In the genomic region with DNA sequence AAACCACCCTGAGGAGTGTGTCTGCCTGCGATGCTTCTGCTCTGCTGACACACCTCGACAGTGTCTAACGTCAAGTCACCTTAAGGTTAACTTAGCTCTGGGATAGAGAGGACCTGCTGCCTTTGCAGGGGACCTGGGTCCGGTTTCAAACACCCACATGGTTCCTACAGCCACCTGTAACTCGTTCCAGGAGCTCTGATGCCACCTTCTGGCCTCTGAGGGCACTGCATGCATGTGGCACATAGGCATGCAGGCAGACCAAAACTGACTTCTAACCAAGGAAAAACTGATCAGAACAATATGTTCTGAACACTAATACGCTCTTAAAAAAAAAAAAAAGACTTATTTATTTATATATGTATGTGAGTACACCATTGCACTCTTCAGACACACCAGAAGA, we compare ENCODE assay signal across 10 mouse cellular contexts. TPM values are rescaled to one million over a fixed set of nuclear protein-coding genes. Genes with fewer than 3 reads are reported as not detected.
DNase-seq lines count a peak whose midpoint lies in the region; ATAC-seq and TF ChIP-seq lines count a peak whose summit lies in the region.
"Had no signal": no experiment of that assay in that cellular context is flagged by ENCODE, and none has a peak within 500 bp of the region (broad histone marks: within the 10 kb centered on the region; RNA-seq: fewer than 3 reads in every experiment).

No protein-coding gene starts in this region.

- intact Hi-C loops in heart, adult 2 months (cut with DNase I), result loop anchor here (10.0 kb wide), 2 partner anchors 272 to 358 kb away; a partner anchor contains a TSS

- WGBS in heart, adult 2 months, result 94% methylated on average over 6 of the region's 6 CpGs
- 92% methylated on average over 6 of the region's 6 CpGs for WGBS in forebrain, embryonic 10.5 days

- no peaks in the 10 kb centered on the region for H3K4me1 ChIP-seq in heart, adult 2 months (ENCODE audit: control insufficient read depth, insufficient read depth, low read length)
- H3K4me1 ChIP-seq in forebrain, embryonic 10.5 days, result no peaks in the 10 kb centered on the region; the same call in 1 of the 2 replicates

- no peak overlapping the region for H3K4me3 ChIP-seq in heart, adult 2 months
- H3K4me3 ChIP-seq in forebrain, embryonic 10.5 days, result no peak overlapping the region

- H3K27me3 ChIP-seq in heart, adult 2 months (ENCODE audit: control insufficient read depth, insufficient read depth, low read length), result no peaks in the 10 kb centered on the region; the same call in 1 of the 2 replicates
- H3K27me3 ChIP-seq in forebrain, embryonic 10.5 days (ENCODE audit: poor library complexity, severe bottlenecking), result no peaks in the 10 kb centered on the region

- H3K79me2 ChIP-seq in heart, adult 2 months (replicated peaks; ENCODE audit: control insufficient read depth, insufficient read depth, low read length), result peaks cover 2% of the 10 kb centered on the region

- TF ChIP-seq EP300 in heart, adult 2 months (IDR thresholded peaks at IDR 0.05; ENCODE audit: insufficient read depth, low read depth, low read length), result no peak

- no peak overlapping the region for H3K9ac ChIP-seq in heart, adult 2 months (ENCODE audit: low read depth, low read length)

- no peak for DNase-seq in heart, adult 2 months
- no peak for DNase-seq in heart, adult 9 months (ENCODE audit: low spot score in 2 of 2)
- DNase-seq in right cerebral cortex, postnatal 4 days, result peak; percentile 17
- DNase-seq in right cerebral cortex, postnatal 36 days (ENCODE audit: low spot score in 2 of 2), result no peak
- peak; percentile 40 to 43 for DNase-seq in thymus, postnatal 36 days
- DNase-seq in forebrain, embryonic 10.5 days (ENCODE audit: extremely low spot score, low spot score), result no peak
- DNase-seq in frontal cortex, postnatal 10 days (ENCODE audit: low spot score in 2 of 2), result no peak

- TF ChIP-seq CTCF in heart, adult 2 months (IDR thresholded peaks at IDR 0.05), result peak; percentile 57

- no peaks in the 10 kb centered on the region for H3K36me3 ChIP-seq in heart, adult 2 months (ENCODE audit: control insufficient read depth, insufficient read depth, low read length)
- H3K36me3 ChIP-seq in forebrain, embryonic 10.5 days (replicated peaks), result peaks cover 60% of the 10 kb centered on the region

- peaks cover 9% of the 10 kb centered on the region for H3K9me3 ChIP-seq in forebrain, embryonic 10.5 days

- TF ChIP-seq POLR2A in heart, adult 2 months (IDR thresholded peaks at IDR 0.05; ENCODE audit: insufficient read depth, low read depth, low read length), result no peak

- H3K27ac ChIP-seq in heart, adult 2 months, result no peak overlapping the region
- no peak overlapping the region for H3K27ac ChIP-seq in forebrain, embryonic 10.5 days

- ATAC-seq in inflammation-experienced regulatory T-cells, adult 6 months, result peak; percentile 36

RNA-seq across cellular contexts. Expression of a gene that starts 7.5 kb away (rescaled TPM):
- 100 to 1,000 TPM in 1 of 2 experiments, 10 to 100 TPM in 1; 80.3 to 100 TPM for total RNA-seq in heart, adult 2 months (2021)
- polyA plus RNA-seq in heart, adult 2 months (2012; rRNA removed), result 168 and 181 TPM in 2 replicates
- 10 to 100 TPM in 1 of 3 experiments, 1 to 10 TPM in 2; 5.6 to 12.7 (median 8.7) TPM for polyA plus RNA-seq in inflammation-experienced regulatory T-cells, adult 6 months (2017; shearing (Covaris generic))
- 41.5 and 43.0 TPM in 2 replicates for polyA plus RNA-seq in forebrain, embryonic 10.5 days (2016; fragmentation: Nextera tagmentation; extraction: Ambion mirVana)

RNA-seq across cellular contexts. Expression of a gene that starts 29.4 kb away (rescaled TPM):
- not detected for total RNA-seq in heart, adult 2 months (2021)
- polyA plus RNA-seq in heart, adult 2 months (2012; rRNA removed), result not detected in 2 replicates
- not detected for polyA plus RNA-seq in inflammation-experienced regulatory T-cells, adult 6 months (2017; shearing (Covaris generic))
- not detected in 2 replicates for polyA plus RNA-seq in forebrain, embryonic 10.5 days (2016; fragmentation: Nextera tagmentation; extraction: Ambion mirVana)
- total RNA-seq: left cerebral cortex, adult 18-20 months had no signal
- polyA plus RNA-seq: neural tube, embryonic 11.5 days had no signal

RNA-seq across cellular contexts. Expression of a gene that starts 43.1 kb away (rescaled TPM):
- 1 to 10 TPM; 5.8 to 5.9 TPM for total RNA-seq in heart, adult 2 months (2021)
- polyA plus RNA-seq in heart, adult 2 months (2012; rRNA removed), result 3.2 and 6.7 TPM in 2 replicates
- not detected for polyA plus RNA-seq in inflammation-experienced regulatory T-cells, adult 6 months (2017; shearing (Covaris generic))
- not detected in 2 replicates for polyA plus RNA-seq in forebrain, embryonic 10.5 days (2016; fragmentation: Nextera tagmentation; extraction: Ambion mirVana)

RNA-seq across cellular contexts. Expression of a gene that starts 46.3 kb away (rescaled TPM):
- 1 to 10 TPM; 1.4 to 1.6 TPM for total RNA-seq in heart, adult 2 months (2021)
- 0.31 and 0.76 TPM in 2 replicates for polyA plus RNA-seq in heart, adult 2 months (2012; rRNA removed)
- not detected for polyA plus RNA-seq in inflammation-experienced regulatory T-cells, adult 6 months (2017; shearing (Covaris generic))
- polyA plus RNA-seq in forebrain, embryonic 10.5 days (2016; fragmentation: Nextera tagmentation; extraction: Ambion mirVana), result 0.07 TPM in 1 of 2 replicates, not detected in the other

Comparison
In these comparisons a context has a peak if more than half of its experiments do, and no peak if none do; other contexts are left out.
1. DNase-seq: peak in right cerebral cortex, postnatal 4 days (single experiment) and thymus, postnatal 36 days (2 of 2); none in heart, adult 2 months (0 of 2), heart, adult 9 months (0 of 2), right cerebral cortex, postnatal 36 days (0 of 2), forebrain, embryonic 10.5 days (single experiment) and frontal cortex, postnatal 10 days (0 of 2).